Mouse (Mus musculus) E14TG2a.4 (cell line): Measurements from ENCODE around the gene Pecam1.

Experiments used
- CTCF ChIP-seq: conservative IDR thresholded peaks from 2 replicates; pipeline ENCODE4 v1.5.1; 2014; ENCODE audit warnings: low read length
- POU5F1 ChIP-seq: IDR thresholded peaks from 2 replicates; pipeline ENCODE4 v1.6.1; 2014; ENCODE audit warnings: low read length, borderline replicate concordance

GRCm38 (mm10) chr11:106750121-106750751 lies at the start of gene Pecam1:
- TF ChIP-seq CTCF (no peak), POU5F1 (no peak)
